Mouse (Mus musculus): Measurements from ENCODE around the gene Wdsub1. TPM values are rescaled to one million over a fixed set of nuclear protein-coding genes. Genes with fewer than 3 reads are reported as not detected.
"Not testable (repeated sequence)": the region's sequence is repeated elsewhere in the genome, so short reads cannot be mapped to it uniquely, and the experiment has no call there.

Gene Wdsub1
- polyA plus RNA-seq, 1 experiment from 2014 or later = 32.8 TPM

- no peak for ATAC-seq (replicated peaks; ENCODE audit: low FRiP score, low TSS enrichment, low read depth)
- WGBS = 94% methylated on average over 10 of the region's 10 CpGs
Measured at GRCm38 (mm10) chr2:59853543-59853942, 28.8 kb downstream of the Wdsub1 start.

GRCm38 (mm10) chr2:59852916-59853315 lies 29.5 kb downstream of the Wdsub1 start:
- Histone ChIP-seq H3K27ac (ENCODE audit: low read depth) (no peak overlapping the region), H3K36me3 (ENCODE audit: control insufficient read depth, insufficient read depth, low read length) (peaks cover 19% of the 10 kb centered on the region), H3K27me3 (replicated peaks; ENCODE audit: control insufficient read depth, insufficient read depth, low read length) (no peaks in the 10 kb centered on the region), H3K4me1 (replicated peaks; ENCODE audit: control insufficient read depth, insufficient read depth, low read length) (no peaks in the 10 kb centered on the region), H3K9ac (ENCODE audit: low read length) (no peak overlapping the region), H3K4me2 (ENCODE audit: low read length) (no peak overlapping the region), H3K9me3 (ENCODE audit: control insufficient read depth, low read length) (no peaks in the 10 kb centered on the region), H3K4me3 (ENCODE audit: low read depth, low read length) (no peak overlapping the region)
- ATAC-seq (replicated peaks; ENCODE audit: low FRiP score, low TSS enrichment, low read depth) (no peak), DNase-seq (ENCODE audit: low spot score) (no peak)
- 93% methylated on average over 11 of the region's 11 CpGs for WGBS

More at GRCm38 (mm10) chr2:59853543-59853942, 28.8 kb downstream of the Wdsub1 start:
- Histone ChIP-seq H3K4me3 (ENCODE audit: low read depth, low read length) (no peak overlapping the region), H3K9ac (ENCODE audit: low read length) (no peak overlapping the region), H3K27me3 (replicated peaks; ENCODE audit: control insufficient read depth, insufficient read depth, low read length) (no peaks in the 10 kb centered on the region), H3K4me2 (ENCODE audit: low read length) (no peak overlapping the region), H3K27ac (ENCODE audit: low read depth) (no peak overlapping the region), H3K36me3 (ENCODE audit: control insufficient read depth, insufficient read depth, low read length) (peaks cover 22% of the 10 kb centered on the region), H3K4me1 (replicated peaks; ENCODE audit: control insufficient read depth, insufficient read depth, low read length) (no peaks in the 10 kb centered on the region), H3K9me3 (ENCODE audit: control insufficient read depth, low read length) (no peaks in the 10 kb centered on the region)
- DNase-seq (ENCODE audit: low spot score) = no peak

- 79% methylated on average over 3 of the region's 5 CpGs for WGBS
- not testable (repeated sequence) for DNase-seq (ENCODE audit: low spot score); H3K4me1 ChIP-seq (replicated peaks; ENCODE audit: control insufficient read depth, insufficient read depth, low read length); H3K4me3 ChIP-seq (ENCODE audit: low read depth, low read length); H3K27ac ChIP-seq (ENCODE audit: low read depth); H3K4me2 ChIP-seq (ENCODE audit: low read length); H3K27me3 ChIP-seq (replicated peaks; ENCODE audit: control insufficient read depth, insufficient read depth, low read length); H3K9me3 ChIP-seq (ENCODE audit: control insufficient read depth, low read length); H3K9ac ChIP-seq (ENCODE audit: low read length); ATAC-seq (replicated peaks; ENCODE audit: low FRiP score, low TSS enrichment, low read depth)
- peaks cover 10% of the 10 kb centered on the region for H3K36me3 ChIP-seq (ENCODE audit: control insufficient read depth, insufficient read depth, low read length)
Measured at GRCm38 (mm10) chr2:59851885-59852284, 30.5 kb downstream of the Wdsub1 start.

DNA sequence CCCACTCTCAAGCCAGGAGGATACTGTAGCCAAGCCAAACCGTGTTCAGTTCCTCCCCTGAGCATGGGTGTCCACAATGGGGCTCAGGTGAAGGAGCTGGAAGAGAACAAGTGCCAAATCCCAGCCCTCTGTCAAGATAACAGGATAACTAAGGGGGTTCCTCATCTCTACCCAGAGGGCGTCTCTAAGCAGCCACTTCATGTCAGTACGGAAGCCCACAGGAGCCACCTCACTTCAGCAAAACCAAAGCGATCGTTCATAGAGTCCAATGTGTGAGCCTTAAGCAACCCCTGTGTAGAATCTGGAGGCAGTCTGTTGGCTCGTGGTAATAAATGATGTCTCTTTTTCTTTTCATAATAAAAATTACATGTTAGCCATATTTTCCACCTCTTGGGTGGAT lies 38.5 kb downstream of the Wdsub1 start:
- Histone ChIP-seq H3K9ac (ENCODE audit: low read length) (no peak overlapping the region), H3K27me3 (replicated peaks; ENCODE audit: control insufficient read depth, insufficient read depth, low read length) (no peaks in the 10 kb centered on the region), H3K4me2 (ENCODE audit: low read length) (no peak overlapping the region), H3K36me3 (ENCODE audit: control insufficient read depth, insufficient read depth, low read length) (peaks cover 54% of the 10 kb centered on the region), H3K27ac (ENCODE audit: low read depth) (no peak overlapping the region), H3K4me1 (replicated peaks; ENCODE audit: control insufficient read depth, insufficient read depth, low read length) (0 out of 2 replicates have a peak, but pooled peaks cover 3% of the 10 kb centered on the region), H3K9me3 (ENCODE audit: control insufficient read depth, low read length) (no peaks in the 10 kb centered on the region), H3K4me3 (ENCODE audit: low read depth, low read length) (no peak overlapping the region)
- ATAC-seq (replicated peaks; ENCODE audit: low FRiP score, low TSS enrichment, low read depth) (no peak), DNase-seq (ENCODE audit: low spot score) (no peak)
- WGBS = 91% methylated on average over 6 of the region's 6 CpGs

- Histone ChIP-seq H3K4me2 (ENCODE audit: low read length) (no peak overlapping the region), H3K9me3 (ENCODE audit: control insufficient read depth, low read length) (no peaks in the 10 kb centered on the region), H3K4me1 (replicated peaks; ENCODE audit: control insufficient read depth, insufficient read depth, low read length) (0 out of 2 replicates have a peak, but pooled peaks cover 3% of the 10 kb centered on the region), H3K9ac (ENCODE audit: low read length) (no peak overlapping the region), H3K36me3 (ENCODE audit: control insufficient read depth, insufficient read depth, low read length) (peaks cover 61% of the 10 kb centered on the region), H3K27ac (ENCODE audit: low read depth) (no peak overlapping the region), H3K27me3 (replicated peaks; ENCODE audit: control insufficient read depth, insufficient read depth, low read length) (no peaks in the 10 kb centered on the region), H3K4me3 (ENCODE audit: low read depth, low read length) (no peak overlapping the region)
- no peak for DNase-seq (ENCODE audit: low spot score)
- no peak for ATAC-seq (replicated peaks; ENCODE audit: low FRiP score, low TSS enrichment, low read depth)
- WGBS = 92% methylated on average over 21 of the region's 21 CpGs
Measured at GRCm38 (mm10) chr2:59843156-59843555, 39.2 kb downstream of the Wdsub1 start.

DNA sequence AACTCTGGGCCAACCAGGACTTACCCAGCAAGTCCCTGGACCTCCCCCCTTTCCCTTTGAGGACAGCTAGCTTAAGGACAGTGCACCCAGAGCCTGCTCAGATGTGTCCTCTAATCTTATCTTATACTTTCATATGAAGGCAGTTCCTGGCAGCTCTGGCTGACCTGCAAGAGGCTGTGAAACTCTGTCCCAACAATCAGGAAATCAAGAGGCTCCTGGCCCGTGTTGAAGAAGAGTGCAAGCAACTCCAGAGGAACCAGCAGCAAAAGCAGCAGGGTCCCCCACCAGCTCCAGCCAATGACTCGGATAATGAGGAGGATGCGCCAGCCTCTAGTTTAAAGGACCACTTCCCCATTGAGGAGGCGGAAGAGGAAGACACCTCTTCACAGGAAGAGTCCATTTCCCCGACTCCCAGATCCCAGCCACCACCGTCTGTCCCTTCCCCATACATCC lies 39.8 kb downstream of the Wdsub1 start:
- Histone ChIP-seq H3K9ac (ENCODE audit: low read length) (no peak overlapping the region), H3K36me3 (ENCODE audit: control insufficient read depth, insufficient read depth, low read length) (peaks cover 65% of the 10 kb centered on the region), H3K4me3 (ENCODE audit: low read depth, low read length) (no peak overlapping the region), H3K4me1 (replicated peaks; ENCODE audit: control insufficient read depth, insufficient read depth, low read length) (0 out of 2 replicates have a peak, but pooled peaks cover 3% of the 10 kb centered on the region), H3K27ac (ENCODE audit: low read depth) (no peak overlapping the region), H3K27me3 (replicated peaks; ENCODE audit: control insufficient read depth, insufficient read depth, low read length) (no peaks in the 10 kb centered on the region), H3K9me3 (ENCODE audit: control insufficient read depth, low read length) (no peaks in the 10 kb centered on the region), H3K4me2 (ENCODE audit: low read length) (no peak overlapping the region)
- WGBS = 82% methylated on average over 6 of the region's 6 CpGs
- DNase-seq (ENCODE audit: low spot score) (no peak), ATAC-seq (replicated peaks; ENCODE audit: low FRiP score, low TSS enrichment, low read depth) (no peak)

- H3K27me3 ChIP-seq (replicated peaks; ENCODE audit: control insufficient read depth, insufficient read depth, low read length) = no peaks in the 10 kb centered on the region
- ATAC-seq (replicated peaks; ENCODE audit: low FRiP score, low TSS enrichment, low read depth) (no peak), DNase-seq (ENCODE audit: low spot score) (no peak)
- H3K4me2 ChIP-seq (ENCODE audit: low read length) = no peak overlapping the region
- no peak overlapping the region for H3K9ac ChIP-seq (ENCODE audit: low read length)
- no peak overlapping the region for H3K4me3 ChIP-seq (ENCODE audit: low read depth, low read length)
- WGBS = 87% methylated on average over 11 of the region's 11 CpGs
- 0 out of 2 replicates have a peak, but pooled peaks cover 3% of the 10 kb centered on the region for H3K4me1 ChIP-seq (replicated peaks; ENCODE audit: control insufficient read depth, insufficient read depth, low read length)
- H3K9me3 ChIP-seq (ENCODE audit: control insufficient read depth, low read length) = no peaks in the 10 kb centered on the region
- H3K27ac ChIP-seq (ENCODE audit: low read depth) = no peak overlapping the region
- H3K36me3 ChIP-seq (ENCODE audit: control insufficient read depth, insufficient read depth, low read length) = peaks cover 70% of the 10 kb centered on the region
Measured at GRCm38 (mm10) chr2:59841944-59842343, 40.4 kb downstream of the Wdsub1 start.

GRCm38 (mm10) chr2:59841189-59841939 lies 41.0 kb downstream of the Wdsub1 start:
- WGBS = 63% methylated on average over 12 of the region's 12 CpGs
- no peak overlapping the region for H3K9ac ChIP-seq (ENCODE audit: low read length)
- H3K27me3 ChIP-seq (replicated peaks; ENCODE audit: control insufficient read depth, insufficient read depth, low read length) = no peaks in the 10 kb centered on the region
- H3K4me1 ChIP-seq (replicated peaks; ENCODE audit: control insufficient read depth, insufficient read depth, low read length) = 0 out of 2 replicates have a peak, but pooled peaks cover 3% of the 10 kb centered on the region
- H3K36me3 ChIP-seq (ENCODE audit: control insufficient read depth, insufficient read depth, low read length) = peaks cover 76% of the 10 kb centered on the region
- H3K4me2 ChIP-seq (ENCODE audit: low read length) = no peak overlapping the region
- ATAC-seq (replicated peaks; ENCODE audit: low FRiP score, low TSS enrichment, low read depth) = peak; percentile 54
- no peaks in the 10 kb centered on the region for H3K9me3 ChIP-seq (ENCODE audit: control insufficient read depth, low read length)
- DNase-seq (ENCODE audit: low spot score) = peak; percentile 59
- H3K4me3 ChIP-seq (ENCODE audit: low read depth, low read length) = no peak overlapping the region
- peak overlapping the region; percentile 43; the same call in 1 of the 2 replicates for H3K27ac ChIP-seq (ENCODE audit: low read depth)

DNA sequence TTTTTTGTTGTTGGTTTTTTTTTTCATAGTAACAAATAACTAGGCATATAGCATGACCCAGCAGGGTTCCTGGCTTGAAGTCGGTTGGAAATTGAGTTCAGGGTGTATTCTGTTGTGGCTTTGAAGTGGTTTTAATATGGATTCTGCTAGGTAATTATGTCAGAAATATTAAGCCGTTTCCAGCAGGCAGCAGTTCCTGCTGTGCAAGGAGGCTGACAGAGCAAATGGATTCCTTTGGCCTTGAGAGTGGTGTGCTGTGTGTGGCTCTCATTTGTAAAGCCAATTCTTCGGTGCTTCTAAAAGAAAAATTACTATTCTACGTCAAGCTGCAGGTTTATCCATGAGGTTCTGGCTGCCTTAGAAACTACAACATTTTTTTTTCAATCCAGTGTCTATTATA lies 42.2 kb downstream of the Wdsub1 start:
- Histone ChIP-seq H3K4me2 (ENCODE audit: low read length) (no peak overlapping the region), H3K4me1 (replicated peaks; ENCODE audit: control insufficient read depth, insufficient read depth, low read length) (0 out of 2 replicates have a peak, but pooled peaks cover 3% of the 10 kb centered on the region), H3K27me3 (replicated peaks; ENCODE audit: control insufficient read depth, insufficient read depth, low read length) (no peaks in the 10 kb centered on the region), H3K36me3 (ENCODE audit: control insufficient read depth, insufficient read depth, low read length) (peaks cover 76% of the 10 kb centered on the region), H3K9ac (ENCODE audit: low read length) (no peak overlapping the region), H3K4me3 (ENCODE audit: low read depth, low read length) (no peak overlapping the region), H3K9me3 (ENCODE audit: control insufficient read depth, low read length) (no peaks in the 10 kb centered on the region), H3K27ac (ENCODE audit: low read depth) (no peak overlapping the region)
- no peak for ATAC-seq (replicated peaks; ENCODE audit: low FRiP score, low TSS enrichment, low read depth)
- DNase-seq (ENCODE audit: low spot score) = no peak
- 69% methylated on average over 4 of the region's 4 CpGs for WGBS

Data from intestine, embryonic 14.5 days (tissue).